Mouse (Mus musculus): Measurements from ENCODE around the gene Gripap1.

Gene Gripap1

DNA sequence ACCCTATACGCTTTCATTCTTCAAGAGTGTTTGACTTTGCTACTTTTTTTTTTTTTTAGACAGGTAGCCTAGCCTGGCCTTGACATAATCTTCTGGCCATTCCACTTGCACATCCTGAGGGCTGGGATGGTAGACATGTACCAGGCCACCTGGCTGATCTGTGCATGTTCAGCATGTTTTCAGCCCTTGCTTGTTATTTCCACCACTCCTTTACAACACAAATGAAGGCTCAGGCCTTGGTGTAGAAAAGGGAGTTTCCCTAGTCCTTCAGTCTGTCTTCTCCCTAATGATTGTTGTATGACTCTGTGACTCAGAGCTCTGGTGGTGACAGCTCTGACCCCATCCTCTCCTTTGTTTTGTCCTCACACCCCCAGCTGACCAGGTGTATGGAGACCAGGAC is 77.6 kb downstream of the Gripap1 start:
- no peak for DNase-seq (ENCODE audit: low spot score in 2 of 2)

- no peak for DNase-seq (ENCODE audit: low spot score in 2 of 2)
Observed at GRCm38 (mm10) chrX:7868506-7868905, 78.9 kb downstream of the Gripap1 start.

GRCm38 (mm10) chrX:7869826-7870225 is 80.3 kb downstream of the Gripap1 start:
- no peak for DNase-seq (ENCODE audit: low spot score in 2 of 2)
